Mouse (Mus musculus) heart, postnatal 25 days (tissue): ENCODE results near the gene Bcar3. TPM values are rescaled to one million over a fixed set of nuclear protein-coding genes. Genes with fewer than 3 reads are reported as not detected.
A peak's percentile ranks its signal among the peaks of the same experiment; 100 is the strongest.

Experiments used
- DNase-seq: peaks from one replicate; pipeline ENCODE4 v3.0.0; 2022; ENCODE audit warnings: low spot score
- intact Hi-C: fragments of 180-260 bp; cut with DNase I; formaldehyde crosslinking; loops from one replicate; pipeline ENCODE4 v1.15.1; 2025
- total RNA-seq, 2 experiments: library from RNA; stranded (reverse); gene quantifications; 2 replicates each; pipeline ENCODE4 v1.2.3; 2021

The Bcar3 gene
- total RNA-seq, 2 experiments from 2014 or later: 6.4 to 7.2 TPM

DNA sequence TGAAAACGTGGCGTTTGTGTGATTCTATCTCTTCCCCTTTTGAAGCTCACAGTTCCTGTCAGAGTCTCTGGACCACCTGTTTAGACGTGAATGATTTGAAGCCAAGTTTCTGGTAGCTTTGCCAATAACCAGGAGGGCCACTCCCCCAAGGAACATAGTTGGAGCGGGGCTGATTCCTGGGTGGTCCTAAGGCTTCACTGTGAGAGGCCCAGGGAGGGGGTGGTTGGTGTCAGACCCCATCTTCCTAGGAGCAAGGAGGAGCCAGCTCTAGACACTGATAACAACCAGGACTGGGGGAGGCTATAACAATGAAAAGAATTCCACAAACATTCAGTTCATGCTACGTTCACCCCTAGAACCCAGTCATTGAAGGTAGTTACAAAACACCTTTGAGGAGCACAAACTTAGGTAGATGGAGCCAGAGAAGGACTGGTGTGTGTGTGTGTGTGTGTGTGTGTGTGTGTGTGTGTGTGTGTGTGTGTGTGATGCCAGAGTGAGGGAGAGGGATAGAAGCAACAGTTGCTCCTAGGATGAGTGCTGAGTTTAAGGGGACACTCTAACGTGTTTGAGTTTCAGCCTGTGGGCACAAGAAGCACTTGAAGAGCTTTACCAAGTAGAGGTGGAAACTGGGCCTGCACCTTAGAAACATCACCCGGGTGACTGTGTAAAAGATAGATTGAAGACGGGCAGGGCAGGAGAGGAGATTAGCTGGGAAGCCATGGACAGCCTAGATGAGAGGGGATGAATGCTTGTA lies 111.4 kb downstream of the Bcar3 start:
- intact Hi-C loops: no loop called here
- no peak for DNase-seq

GRCm38 (mm10) chr3:122406416-122406815 lies 112.5 kb downstream of the Bcar3 start:
- no peak for DNase-seq
- intact Hi-C loops: no loop called here

DNA sequence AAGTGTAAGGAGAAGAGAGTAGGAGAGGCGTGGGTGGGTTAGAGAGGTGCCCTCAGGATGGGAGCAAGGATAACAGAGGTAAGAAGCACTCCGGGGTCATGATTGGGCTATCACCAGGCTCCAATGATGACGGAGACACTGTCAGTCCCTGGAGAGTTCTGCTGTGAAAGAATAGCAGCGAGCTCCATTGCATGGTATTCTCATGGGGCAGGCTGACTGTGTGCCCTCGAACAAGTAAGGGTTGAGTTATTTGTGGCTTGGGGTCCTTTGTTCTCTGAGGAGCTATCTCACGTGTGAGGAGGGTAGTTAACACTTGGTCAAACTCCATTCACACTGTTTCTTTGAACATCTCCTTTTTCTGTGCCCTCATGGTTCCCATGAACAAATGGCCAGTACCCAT lies 113.8 kb downstream of the Bcar3 start:
- intact Hi-C loops: no loop called here
- no peak for DNase-seq

GRCm38 (mm10) chr3:122408798-122409311 lies 114.9 kb downstream of the Bcar3 start:
- DNase-seq: no peak
- intact Hi-C loops: no loop called here

DNA sequence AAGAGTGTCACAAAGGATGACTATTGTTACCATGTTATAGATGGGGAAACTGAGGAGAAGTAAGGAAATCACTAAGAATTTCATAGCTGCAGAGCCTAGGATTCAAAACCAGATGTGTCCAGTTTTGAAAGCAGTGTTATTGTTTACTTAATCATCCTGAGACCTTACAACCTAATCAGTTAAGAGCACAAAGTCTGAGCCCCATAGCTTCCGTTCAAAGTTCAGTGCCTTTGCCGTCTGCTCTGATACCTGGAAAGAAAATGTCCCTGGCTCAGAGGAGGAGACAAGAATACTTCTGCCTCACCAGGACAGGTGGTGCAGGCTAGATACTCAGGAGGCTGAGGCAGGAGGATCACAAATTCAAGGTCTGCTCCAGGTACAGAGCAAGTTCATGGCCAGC lies 117.7 kb downstream of the Bcar3 start:
- DNase-seq: no peak
- intact Hi-C loops: loop anchor here (5.0 kb wide), 1 partner anchor 49 kb away; no protein-coding TSS in a partner anchor

- no peak for DNase-seq
- intact Hi-C loops: loop anchor here (5.0 kb wide), 1 partner anchor 52 kb away; no protein-coding TSS in a partner anchor
Measured at GRCm38 (mm10) chr3:122413729-122414561, 120.0 kb downstream of the Bcar3 start.

GRCm38 (mm10) chr3:122414868-122415267 lies 120.9 kb downstream of the Bcar3 start:
- intact Hi-C loops: loop anchor here (5.0 kb wide), 1 partner anchor 53 kb away; no protein-coding TSS in a partner anchor
- DNase-seq: no peak

DNA sequence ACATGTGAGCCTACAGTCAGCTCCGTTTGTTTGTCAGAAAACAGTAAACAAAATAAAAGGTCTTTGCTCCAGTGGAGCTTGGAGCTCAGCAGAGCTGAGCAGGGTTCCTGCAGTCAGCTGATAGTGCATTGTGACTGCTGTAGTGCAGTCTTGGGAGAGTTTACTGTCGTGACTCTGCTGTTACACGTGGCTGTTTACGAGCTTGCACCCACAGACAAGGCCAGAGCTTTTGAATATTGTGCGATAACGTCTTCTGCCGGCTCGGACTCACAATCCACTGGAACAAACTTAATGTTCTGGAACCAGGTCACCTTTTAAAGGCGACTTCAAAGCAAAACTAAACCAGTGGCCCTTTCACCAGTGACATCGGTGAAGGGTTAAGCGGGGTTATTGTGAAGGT lies 123.5 kb downstream of the Bcar3 start:
- DNase-seq: no peak
- intact Hi-C loops: no loop called here

DNA sequence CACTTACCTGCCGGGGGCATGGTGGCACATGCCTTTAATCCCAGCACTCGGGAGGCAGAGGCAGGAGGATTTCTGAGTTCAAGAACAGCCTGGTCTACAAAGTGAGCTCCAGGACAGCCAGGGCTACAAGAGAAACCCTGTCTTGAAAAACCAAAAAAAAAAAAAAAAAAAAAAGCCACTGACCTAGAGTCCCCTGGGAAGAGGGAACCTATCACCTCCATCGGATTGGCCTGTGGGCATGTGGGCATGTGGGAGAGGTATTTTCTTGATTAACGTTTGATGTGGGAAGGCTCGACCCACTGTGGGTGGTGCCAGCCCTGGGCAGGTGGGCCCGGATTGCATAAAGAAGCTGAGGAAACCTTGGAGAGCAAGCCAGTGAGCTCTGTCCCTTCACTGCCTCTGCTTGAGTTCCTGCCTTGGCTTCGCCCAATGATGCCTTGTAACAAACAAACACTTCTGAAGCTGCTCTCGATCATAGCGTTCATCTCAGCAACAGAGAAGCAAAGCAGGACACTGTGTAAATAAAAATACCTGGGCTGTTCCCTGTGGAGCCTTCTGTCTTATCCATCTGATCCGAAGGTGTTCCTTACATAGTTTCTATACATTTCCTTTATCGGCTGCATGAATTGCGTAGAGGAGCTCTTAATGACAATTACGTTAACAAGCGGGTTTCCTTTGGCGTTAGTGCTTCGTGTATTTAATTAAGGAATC lies 124.8 kb downstream of the Bcar3 start:
- DNase-seq: no peak
- intact Hi-C loops: no loop called here

DNA sequence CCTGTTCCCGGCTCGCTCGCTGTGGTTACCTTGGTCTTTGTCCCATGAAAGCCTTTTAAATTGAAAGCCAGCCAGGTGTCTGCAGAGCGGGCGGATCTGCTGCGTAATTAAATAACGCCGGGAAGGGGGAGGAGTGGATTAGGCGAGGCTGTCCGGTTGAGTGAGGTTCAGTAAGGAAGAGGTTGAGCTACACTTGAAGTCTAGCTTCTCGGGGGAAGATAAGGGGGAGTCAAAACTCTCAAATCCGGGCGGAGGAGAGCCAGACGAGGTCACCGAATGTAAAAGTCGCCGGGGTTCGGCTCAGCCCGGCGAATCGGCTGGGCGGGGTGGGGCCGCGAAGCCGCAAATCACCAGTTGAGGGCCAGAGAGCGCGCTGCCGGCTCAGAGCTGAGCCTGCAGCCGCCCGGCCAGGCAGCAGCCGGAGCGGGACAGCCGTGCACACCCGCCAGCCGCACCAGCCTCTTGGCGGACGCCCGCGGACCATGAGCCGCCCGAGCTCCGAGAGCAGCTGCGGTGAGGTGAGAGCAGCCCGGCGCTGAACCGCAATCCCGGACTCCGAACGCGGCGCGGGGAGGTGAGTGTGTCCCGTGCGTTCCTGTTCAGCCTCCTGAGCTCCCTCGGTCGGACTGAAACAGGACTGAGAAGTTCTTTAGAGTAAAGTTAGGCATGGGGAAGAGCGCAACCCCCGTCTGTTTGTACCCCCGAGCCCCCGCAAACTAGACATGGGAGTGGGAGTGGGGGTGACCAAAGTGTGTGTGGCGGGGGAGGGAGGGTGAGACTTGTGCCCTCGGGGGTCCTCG lies 125.9 kb downstream of the Bcar3 start:
- intact Hi-C loops: loop anchor here (5.0 kb wide), 2 partner anchors 42 to 108 kb away; no protein-coding TSS in a partner anchor

DNA sequence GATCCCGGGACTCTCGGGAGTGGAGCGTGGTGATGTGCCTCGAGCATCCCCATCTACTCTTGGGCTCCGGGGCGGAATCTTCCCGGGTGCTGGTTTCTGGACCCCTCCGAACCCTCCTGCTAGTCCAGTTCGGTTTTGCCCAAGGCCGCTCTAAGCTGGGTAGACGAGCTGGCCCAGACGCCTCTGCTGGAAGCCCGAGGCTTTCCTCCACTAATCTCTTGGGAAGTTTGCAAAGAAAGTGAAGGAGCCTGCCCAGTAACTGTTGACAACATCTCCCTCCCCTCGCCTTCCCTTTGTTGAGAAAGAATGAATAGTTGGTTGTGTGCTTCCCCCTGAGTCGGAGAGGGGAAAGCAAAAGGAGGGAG lies 126.5 kb downstream of the Bcar3 start:
- no peak for DNase-seq
- intact Hi-C loops: loop anchor here (5.0 kb wide), 2 partner anchors 42 to 108 kb away; no protein-coding TSS in a partner anchor

More for the DNA sequence above, 125.9 kb downstream of the Bcar3 start:
- peak; percentile 66 for DNase-seq

DNA sequence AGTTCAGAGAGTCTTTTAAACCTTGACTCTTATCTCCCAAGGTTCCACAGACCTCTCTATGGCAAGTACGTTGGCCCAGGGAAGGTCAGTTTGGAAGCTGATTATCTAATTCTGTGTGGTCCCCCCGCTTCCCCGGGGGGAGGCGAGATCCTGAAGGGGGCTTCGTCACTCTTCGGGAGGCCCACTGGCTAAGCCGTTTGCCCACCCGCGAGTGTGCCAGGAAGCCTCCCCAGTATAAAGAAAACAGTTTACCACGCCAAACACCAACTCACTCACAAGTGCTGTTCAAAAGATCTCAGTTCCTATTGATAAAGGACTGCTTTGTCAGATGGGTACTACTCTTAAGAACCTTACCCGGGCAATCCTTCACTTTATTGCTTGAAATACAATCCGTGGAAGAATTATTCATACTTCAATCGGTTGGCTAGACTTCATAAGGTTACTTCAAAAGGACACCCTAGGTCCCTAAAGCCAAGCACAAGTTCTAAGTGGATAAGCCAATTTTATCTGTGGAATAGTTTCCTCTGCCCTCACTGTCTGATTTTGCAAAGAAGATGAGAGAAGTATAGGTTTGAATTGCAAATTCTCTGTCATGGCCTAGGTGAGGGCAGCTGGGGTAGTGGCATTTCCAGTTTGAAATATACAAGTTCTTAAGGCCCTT lies 127.2 kb downstream of the Bcar3 start:
- no peak for DNase-seq
- intact Hi-C loops: loop anchor here (5.0 kb wide), 2 partner anchors 41 to 109 kb away; no protein-coding TSS in a partner anchor

- intact Hi-C loops: loop anchor here (5.0 kb wide), 2 partner anchors 40 to 110 kb away; no protein-coding TSS in a partner anchor
Measured at GRCm38 (mm10) chr3:122421802-122422201, 127.9 kb downstream of the Bcar3 start.

DNA sequence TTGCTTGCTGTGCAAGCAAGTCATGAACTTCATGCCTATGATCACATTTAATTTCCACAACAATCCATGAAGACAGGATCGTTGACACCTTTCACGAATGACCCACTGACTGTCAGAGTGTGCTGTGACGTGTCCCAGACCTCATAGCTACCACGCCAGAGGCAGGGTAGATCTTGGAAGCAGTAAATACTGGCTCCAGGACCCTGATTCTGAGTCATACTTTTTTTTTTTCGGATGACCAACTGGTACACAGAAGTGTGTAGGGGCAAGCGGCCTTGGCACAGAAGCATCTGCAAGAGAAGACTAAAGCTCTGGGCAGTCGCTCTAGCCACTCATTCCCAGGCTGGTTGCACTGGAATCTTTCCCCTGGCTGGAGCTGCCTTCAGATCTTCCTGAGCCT lies 128.3 kb downstream of the Bcar3 start:
- DNase-seq: no peak
- intact Hi-C loops: loop anchor here (5.0 kb wide), 2 partner anchors 40 to 110 kb away; no protein-coding TSS in a partner anchor

More at GRCm38 (mm10) chr3:122421802-122422201, 127.9 kb downstream of the Bcar3 start:
- DNase-seq: no peak

DNA sequence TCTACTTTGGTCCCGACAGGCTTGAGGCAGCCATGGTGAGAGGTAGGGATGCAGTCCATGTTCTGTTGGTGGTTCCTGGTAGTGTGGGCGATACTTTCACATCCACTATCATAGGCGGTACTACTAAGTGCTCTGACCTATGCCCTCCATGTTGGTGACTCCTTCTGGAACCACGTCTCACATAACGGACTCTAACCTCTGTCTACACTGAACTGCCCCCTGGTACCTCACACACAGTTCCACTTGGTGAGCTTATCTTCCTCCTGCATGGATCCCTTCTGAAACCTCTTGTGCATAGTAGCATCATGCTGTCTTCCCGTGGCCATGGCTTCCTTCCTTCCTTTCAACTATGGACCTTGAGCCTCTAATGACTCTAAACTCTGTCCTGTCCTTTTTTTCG lies 129.7 kb downstream of the Bcar3 start:
- intact Hi-C loops: loop anchor here (5.0 kb wide), 2 partner anchors 39 to 111 kb away; no protein-coding TSS in a partner anchor
- no peak for DNase-seq

- intact Hi-C loops: no loop called here
Measured at GRCm38 (mm10) chr3:122428325-122428821, 134.4 kb downstream of the Bcar3 start.

DNA sequence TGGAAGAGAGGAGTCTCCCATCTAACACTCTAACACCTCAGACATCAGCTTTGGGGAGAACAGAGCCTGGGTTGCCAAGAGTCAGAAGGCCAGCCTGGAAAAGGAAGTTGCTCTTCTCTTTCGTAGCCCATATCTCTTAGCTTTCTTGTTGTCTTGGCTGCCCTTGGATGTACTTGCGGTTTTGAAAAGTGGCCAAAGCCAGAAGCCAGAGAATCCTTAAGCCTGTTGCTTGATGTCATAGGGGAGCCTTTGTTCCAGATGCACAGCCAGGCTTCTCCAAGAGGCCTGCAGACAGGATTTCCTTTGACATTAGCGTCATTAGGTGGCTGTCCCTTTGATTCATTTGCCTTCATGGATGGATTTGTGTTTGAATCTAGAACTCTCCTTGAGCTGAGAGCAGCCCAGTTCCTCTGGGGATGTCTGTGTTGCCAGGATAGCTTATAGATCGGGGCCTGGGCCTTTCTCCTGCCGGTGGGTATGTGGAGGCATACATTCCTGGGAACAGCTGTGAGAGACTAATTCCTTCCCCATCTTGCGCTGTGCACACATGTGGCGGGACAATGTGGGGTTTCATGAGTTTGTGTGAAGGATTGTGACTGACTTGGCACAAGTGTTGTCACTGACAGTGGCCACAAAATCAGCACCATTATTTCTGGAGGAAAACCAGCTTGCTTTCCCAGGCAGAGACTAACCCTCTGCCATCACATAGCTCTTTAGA lies 137.0 kb downstream of the Bcar3 start:
- intact Hi-C loops: no loop called here
- peak; percentile 27 for DNase-seq

More at GRCm38 (mm10) chr3:122428325-122428821, 134.4 kb downstream of the Bcar3 start:
- DNase-seq: no peak
